ENCODE assay signal across 8 mouse cellular contexts in the genomic region with DNA sequence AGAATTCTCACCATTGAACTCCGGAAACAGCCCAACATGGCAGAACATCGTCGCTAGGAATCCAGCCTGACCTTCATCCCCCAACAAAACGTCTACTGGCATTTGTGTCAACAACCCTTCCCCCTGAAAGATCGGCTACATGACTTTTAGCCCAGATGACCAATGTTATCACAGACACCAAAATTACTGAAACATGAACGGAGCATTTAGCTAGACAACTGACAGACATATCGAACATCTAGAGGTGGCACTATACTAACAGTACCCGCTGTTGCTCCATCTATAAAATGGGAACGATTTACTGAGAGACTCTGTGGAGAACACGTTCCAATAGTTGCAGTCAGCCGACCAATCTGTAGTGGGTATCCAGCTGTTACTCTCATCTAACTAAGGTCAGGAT. TPM values are rescaled to one million over a fixed set of nuclear protein-coding genes. Genes with fewer than 3 reads are reported as not detected.
DNase-seq lines count a peak whose midpoint lies in the region; ATAC-seq and TF ChIP-seq lines count a peak whose summit lies in the region.

No protein-coding gene starts in this region.

- H3K4me3 ChIP-seq in gastrocnemius, adult 2 months, result peak overlapping the region; percentile 92
- peak overlapping the region; percentile 85; the same call in 1 of the 2 replicates for H3K4me3 ChIP-seq in limb, embryonic 15.5 days
- no peak overlapping the region for H3K4me3 ChIP-seq in stomach, embryonic 16.5 days (replicated peaks; ENCODE audit: low read length)

- no peak for ATAC-seq in limb, embryonic 15.5 days (ENCODE audit: insufficient number of reproducible peaks, low FRiP score, low TSS enrichment, low read depth)
- no peak for ATAC-seq in stomach, embryonic 16.5 days (ENCODE audit: insufficient read depth, low FRiP score)

- H3K4me2 ChIP-seq in limb, embryonic 15.5 days, result peak overlapping the region; percentile 76
- H3K4me2 ChIP-seq in stomach, embryonic 16.5 days (ENCODE audit: low read depth, low read length), result peak overlapping the region; percentile 85; the same call in 1 of the 2 replicates

- 55% methylated on average over 11 of the region's 11 CpGs for WGBS in limb, embryonic 15.5 days
- 54% methylated on average over 11 of the region's 11 CpGs for WGBS in stomach, embryonic 16.5 days

- H3K27me3 ChIP-seq in limb, embryonic 15.5 days, result no peaks in the 10 kb centered on the region
- H3K27me3 ChIP-seq in stomach, embryonic 16.5 days (ENCODE audit: control insufficient read depth, insufficient read depth, low read length), result no peaks in the 10 kb centered on the region

- H3K36me3 ChIP-seq in limb, embryonic 15.5 days, result no peaks in the 10 kb centered on the region
- no peaks in the 10 kb centered on the region for H3K36me3 ChIP-seq in stomach, embryonic 16.5 days (ENCODE audit: control insufficient read depth, insufficient read depth, low read length)

- DNase-seq in gastrocnemius, adult 2 months, result no peak
- DNase-seq in gastrocnemius, postnatal 4 days (ENCODE audit: low spot score in 2 of 2), result no peak
- DNase-seq in retina, embryonic 14.5 days (ENCODE audit: low spot score), result peak; percentile 9
- no peak for DNase-seq in retina, postnatal 1 day
- DNase-seq in gastrocnemius, postnatal 36 days, result no peak
- DNase-seq in lung, postnatal 10 days, result no peak

- no peak for TF ChIP-seq CTCF in gastrocnemius, adult 2 months (IDR thresholded peaks at IDR 0.05)

- H3K4me1 ChIP-seq in limb, embryonic 15.5 days, result peaks cover 24% of the 10 kb centered on the region
- peaks cover 12% of the 10 kb centered on the region for H3K4me1 ChIP-seq in stomach, embryonic 16.5 days (ENCODE audit: control insufficient read depth, insufficient read depth, low read length)

- H3K27ac ChIP-seq in gastrocnemius, adult 2 months, result no peak overlapping the region
- no peak overlapping the region for H3K27ac ChIP-seq in limb, embryonic 15.5 days
- no peak overlapping the region for H3K27ac ChIP-seq in stomach, embryonic 16.5 days (ENCODE audit: low read length)

- intact Hi-C loops in gastrocnemius, adult 2 months (cut with DNase I), result no loop called here
- intact Hi-C loops in gastrocnemius, postnatal 36 days (cut with DNase I), result no loop called here

- no peaks in the 10 kb centered on the region for H3K9me3 ChIP-seq in limb, embryonic 15.5 days
- H3K9me3 ChIP-seq in stomach, embryonic 16.5 days (replicated peaks; ENCODE audit: control insufficient read depth, low read length), result no peaks in the 10 kb centered on the region

- H3K9ac ChIP-seq in limb, embryonic 15.5 days, result no peak overlapping the region
- no peak overlapping the region for H3K9ac ChIP-seq in stomach, embryonic 16.5 days (ENCODE audit: low read length)

RNA-seq across cellular contexts. Expression of a gene that starts 51.3 kb away (rescaled TPM):
- 10 to 100 TPM; 20.0 to 21.4 TPM for total RNA-seq in gastrocnemius, adult 2 months (2021)
- 10 to 100 TPM; 17.6 to 20.1 TPM for total RNA-seq in gastrocnemius, postnatal 4 days (2021)
- polyA plus RNA-seq in limb, embryonic 15.5 days (2015; fragmentation: Nextera tagmentation; extraction: Ambion mirVana), result 29.2 and 31.5 TPM in 2 replicates
- polyA plus RNA-seq in stomach, embryonic 16.5 days (2015; fragmentation: Nextera tagmentation; extraction: Ambion mirVana), result 30.8 and 33.6 TPM in 2 replicates
- total RNA-seq in gastrocnemius, postnatal 36 days (2021), result 10 to 100 TPM; 16.2 to 19.4 TPM
